Mouse (Mus musculus) gastrocnemius, adult 18-20 months (tissue): ENCODE data around the gene Rab3gap2. TPM values are rescaled to one million over a fixed set of nuclear protein-coding genes. Genes with fewer than 3 reads are reported as not detected.
A peak's percentile ranks its signal among the peaks of the same experiment; 100 is the strongest.

ENCODE experiments used
- DNase-seq: peaks from one replicate; pipeline ENCODE4 v3.0.0; 2021; ENCODE audit warnings: low spot score
- long read RNA-seq, 2 experiments: library from polyadenylated mRNA; stranded (forward); transcript quantifications; one replicate each; pipeline ENCODE4 v2.0.0; 2021
- total RNA-seq, 2 experiments: library from RNA; stranded (reverse); gene quantifications; 2 replicates each; pipeline ENCODE4 v1.2.3; 2021

The Rab3gap2 gene
- 10 to 100 TPM; 17.6 to 17.8 TPM for total RNA-seq
- long read RNA-seq, experiment 1, full-length matches to known transcripts = 15 of 18 reads
- long read RNA-seq, experiment 1, partial matches to known transcripts = 0 of 18 reads
- long read RNA-seq, experiment 1, other reads (novel, unspliced or antisense) = 3 of 18 reads
- long read RNA-seq, experiment 2, full-length matches to known transcripts = 8 of 14 reads
- long read RNA-seq, experiment 2, partial matches to known transcripts = 6 of 14 reads
- long read RNA-seq, experiment 2, other reads (novel, unspliced or antisense) = 0 of 14 reads

DNA sequence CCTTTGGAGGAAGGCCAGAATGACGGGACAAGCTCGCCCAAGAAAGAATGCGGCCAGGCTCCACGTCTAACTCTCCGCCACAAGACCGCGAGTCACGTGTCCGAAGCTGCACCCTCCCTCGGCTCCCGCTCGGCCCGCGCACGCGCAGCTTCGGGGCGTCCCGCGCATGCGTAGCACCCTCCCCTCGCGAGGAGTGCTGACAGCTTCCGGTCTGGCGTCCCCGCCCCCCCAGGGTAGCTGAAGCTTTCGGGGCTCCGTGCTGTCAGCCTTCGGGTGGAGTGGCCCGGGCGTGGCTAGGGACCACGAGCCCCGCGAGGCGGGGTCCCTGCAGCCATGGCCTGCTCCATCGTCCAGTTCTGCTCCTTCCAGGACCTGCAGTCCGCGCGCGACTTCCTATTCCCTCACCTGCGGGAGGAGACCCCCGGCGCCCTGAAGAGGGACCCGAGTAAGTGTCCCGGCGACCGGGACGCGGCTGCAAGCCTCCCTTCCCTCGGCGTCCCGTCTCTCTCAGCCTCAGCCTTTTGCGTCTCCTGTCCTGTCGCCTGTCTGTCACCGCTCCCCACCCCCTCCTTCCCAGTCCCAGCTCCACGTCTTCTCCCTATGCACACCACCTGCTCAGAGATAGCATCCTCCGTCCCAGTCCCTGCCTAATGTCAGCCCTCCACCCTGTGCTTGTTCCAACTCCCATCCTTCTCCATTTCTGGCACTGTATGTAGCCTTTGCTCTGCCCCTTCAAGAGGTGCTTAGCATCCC lies at the start of gene Rab3gap2:
Rab3gap2 (plus strand) TSS at position 209 of the 753 bp plus-strand sequence.
- peak; percentile 100 for DNase-seq

DNA sequence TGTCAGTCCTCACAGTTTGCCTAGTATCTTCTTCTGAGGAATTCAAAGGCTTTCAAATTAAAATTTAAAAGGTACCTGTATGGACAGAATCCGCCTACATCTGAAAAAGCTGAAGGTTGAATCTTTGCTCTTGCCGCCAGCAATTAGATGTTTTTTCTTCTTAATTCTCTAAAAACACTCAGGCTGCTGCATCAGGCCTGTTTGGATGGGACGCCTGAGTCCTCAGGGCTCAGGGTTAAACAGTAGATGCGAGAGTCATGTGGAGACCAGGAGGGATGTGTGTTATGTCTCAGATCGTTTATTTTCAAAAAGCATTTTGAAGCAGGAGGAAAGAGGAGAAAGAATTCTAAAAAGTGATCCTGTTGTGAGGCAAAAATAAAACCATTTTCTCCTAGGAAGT lies 30.3 kb upstream of the Rab3gap2 start:
- no peak for DNase-seq

DNA sequence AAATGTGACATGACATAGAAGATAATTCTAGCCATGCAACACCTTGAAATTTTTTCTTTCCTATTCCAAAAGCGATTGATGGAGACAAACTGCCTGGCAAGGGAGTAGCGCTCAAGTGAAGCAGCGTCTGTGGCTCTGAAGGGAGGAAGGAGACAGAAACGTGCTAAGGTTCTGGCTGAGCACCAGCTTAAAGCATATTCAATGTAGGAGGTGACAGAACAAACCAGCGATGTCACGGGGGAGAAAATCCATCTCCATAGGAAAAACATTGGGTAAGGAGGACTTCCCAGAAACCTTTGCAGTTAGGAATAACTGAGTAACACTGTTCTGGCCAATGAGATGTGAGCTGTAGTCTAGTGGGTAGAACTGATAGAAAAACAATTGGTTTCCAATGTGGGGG lies 26.1 kb upstream of the Rab3gap2 start:
- no peak for DNase-seq

DNA sequence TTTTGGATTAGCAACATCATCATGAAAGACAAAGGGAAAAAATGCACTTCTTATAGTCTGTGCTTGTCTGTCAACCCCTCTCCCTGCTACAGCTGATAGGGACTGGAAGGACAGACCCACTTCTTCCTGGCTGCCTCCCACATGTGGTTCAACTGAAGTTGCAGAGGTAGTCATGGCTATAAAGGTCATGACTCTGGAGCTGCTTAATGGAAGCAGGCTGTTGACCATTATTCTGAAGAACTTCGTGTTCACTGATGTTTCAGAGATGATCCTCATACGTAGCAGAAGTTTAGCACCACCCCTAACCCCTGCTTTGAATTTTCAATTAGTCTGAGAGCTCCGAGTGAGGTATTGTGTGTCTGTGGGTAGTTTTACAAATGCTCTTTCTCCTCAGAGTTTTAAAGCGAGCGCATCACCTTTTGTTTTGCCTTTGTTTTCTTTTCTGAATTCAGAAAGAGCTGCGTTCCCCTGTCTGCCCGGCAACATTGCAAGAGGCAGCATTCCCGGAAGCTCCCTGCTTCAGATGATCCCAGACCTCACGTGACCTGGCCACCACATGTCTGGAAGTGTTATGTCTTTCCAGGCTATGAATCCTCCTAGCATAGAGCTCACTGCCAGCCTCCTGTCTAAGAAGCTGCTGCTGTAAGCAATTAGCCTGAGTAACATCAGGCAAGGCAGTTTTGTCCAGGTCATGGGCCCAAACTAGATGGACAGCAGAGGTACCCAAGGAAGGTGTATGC lies 20.2 kb upstream of the Rab3gap2 start:
- DNase-seq = peak; percentile 12

DNA sequence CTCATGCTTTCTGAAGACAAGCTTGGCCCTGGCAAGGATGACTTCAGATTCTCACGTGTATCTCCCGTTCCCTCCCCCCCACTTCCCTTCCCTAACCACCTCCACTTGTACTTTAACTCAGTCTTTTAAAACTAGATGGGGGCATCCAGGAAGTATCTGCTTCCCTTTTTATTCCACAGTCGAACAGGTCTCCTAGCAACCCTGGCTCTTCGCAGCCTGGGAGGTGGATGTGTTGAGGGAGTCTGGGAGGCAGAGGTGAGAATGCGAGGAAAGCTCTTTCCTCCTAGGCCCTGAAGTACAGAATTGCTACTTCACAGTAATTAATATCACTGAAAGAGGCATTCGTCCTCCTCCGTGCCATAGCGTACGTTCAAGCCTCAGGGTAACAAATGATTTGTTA lies 18.4 kb upstream of the Rab3gap2 start:
- DNase-seq = no peak

DNA sequence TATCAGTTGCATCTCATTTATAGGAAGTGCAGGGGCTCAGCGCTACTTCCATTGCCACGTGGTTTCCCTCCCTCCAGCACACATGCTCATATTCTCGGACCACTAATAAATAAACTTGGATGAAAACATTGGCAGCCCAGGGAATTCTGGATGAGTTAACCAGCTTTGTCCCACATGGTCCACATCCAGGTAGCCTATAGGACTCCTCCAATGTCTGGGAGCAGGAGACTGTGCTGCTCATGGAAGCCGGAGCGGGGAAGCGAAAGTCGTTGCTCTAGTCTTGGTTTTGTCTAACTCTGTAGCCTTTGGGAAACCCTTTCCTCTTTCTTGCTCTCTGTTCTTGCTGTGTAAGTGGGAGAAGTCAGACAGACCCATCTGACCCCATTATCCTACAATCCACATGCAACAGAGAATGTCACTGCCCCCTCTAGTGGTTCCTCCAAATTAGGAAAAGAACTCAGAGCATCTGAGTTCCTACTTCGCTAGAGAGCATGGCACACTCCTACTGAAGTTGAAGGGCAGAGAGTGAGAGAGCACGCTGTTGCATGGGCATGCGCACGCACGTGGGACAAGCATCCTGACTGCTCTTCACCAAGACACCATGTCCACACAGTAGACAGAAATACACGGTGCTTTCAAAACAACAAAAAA lies 16.7 kb upstream of the Rab3gap2 start:
- peak; percentile 14 for DNase-seq

DNA sequence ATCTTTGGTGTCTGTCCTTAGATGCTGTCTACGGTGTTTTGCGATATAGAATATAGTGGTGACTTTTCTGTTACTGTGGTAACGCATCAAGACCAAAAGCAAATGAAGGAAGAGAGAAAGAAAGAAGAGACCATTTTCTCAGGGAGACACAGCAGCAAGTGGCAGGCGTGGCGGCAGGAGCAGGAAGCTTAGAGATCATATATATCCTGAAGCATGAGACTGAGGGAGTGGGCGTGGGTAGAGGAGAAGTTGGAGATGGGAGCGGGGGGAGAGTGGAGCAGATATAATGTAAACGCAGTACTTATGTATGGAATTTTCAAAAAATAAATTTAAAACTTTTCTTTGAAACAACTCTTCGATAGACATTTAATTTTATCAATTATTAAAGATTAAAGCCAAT lies 14.0 kb upstream of the Rab3gap2 start:
- DNase-seq = no peak

DNA sequence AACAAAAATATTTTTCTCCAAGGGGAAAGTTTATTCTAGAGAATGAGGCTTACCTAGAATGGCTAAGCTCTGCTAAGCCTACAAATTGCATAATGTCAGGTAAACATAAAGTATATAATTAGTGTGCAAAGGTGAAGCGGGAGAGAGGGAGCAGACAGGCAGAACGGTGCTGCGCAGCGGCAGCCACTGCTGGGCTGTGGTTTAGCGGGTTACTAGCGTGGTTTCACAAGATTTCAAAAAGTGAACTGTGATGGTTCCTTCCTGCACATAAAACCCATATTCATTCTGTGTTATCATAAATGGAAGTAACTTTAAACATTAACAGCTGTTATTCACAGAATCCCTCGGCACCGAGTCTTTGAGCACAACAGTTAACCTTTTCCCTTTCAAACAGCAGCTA lies 11.8 kb upstream of the Rab3gap2 start:
- DNase-seq = no peak

DNA sequence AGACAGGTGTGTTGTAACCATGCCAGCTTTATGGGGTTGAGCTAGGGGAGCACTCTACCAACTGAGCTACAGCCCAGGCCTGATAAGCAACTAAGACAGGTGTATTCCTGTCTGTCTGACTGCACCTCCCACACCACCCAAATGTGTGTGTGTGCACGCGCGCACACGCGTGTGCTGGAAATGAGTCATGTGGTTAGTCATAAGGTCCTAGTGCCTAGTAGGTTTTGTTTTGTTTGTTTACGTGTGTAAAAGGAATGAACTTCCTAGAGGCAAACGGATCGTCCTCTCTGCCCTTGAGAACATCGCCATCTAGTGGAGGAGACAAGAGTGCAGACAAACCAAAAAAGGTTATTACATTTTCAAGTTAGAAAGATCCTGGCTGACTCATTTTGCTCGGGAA lies 10.4 kb upstream of the Rab3gap2 start:
- DNase-seq = peak; percentile 33

DNA sequence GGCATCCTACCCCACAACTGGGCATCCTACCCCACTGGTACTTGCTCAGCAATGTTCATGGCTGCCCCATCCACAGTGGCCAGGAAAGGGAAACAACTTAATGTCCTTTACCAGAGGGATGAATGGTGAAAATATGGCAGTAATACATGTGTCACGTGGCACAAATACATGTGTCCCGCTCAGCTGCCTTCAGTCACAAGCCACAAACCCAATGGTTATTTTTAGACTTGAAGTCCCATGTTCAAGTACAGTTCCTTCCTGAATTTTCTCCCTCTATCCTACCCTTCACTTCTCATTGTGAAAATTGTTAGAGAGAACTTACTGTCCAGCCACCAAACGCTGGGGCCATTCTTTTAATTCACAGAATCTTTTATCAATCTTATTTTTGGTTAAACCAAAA lies 7.6 kb upstream of the Rab3gap2 start:
- no peak for DNase-seq

DNA sequence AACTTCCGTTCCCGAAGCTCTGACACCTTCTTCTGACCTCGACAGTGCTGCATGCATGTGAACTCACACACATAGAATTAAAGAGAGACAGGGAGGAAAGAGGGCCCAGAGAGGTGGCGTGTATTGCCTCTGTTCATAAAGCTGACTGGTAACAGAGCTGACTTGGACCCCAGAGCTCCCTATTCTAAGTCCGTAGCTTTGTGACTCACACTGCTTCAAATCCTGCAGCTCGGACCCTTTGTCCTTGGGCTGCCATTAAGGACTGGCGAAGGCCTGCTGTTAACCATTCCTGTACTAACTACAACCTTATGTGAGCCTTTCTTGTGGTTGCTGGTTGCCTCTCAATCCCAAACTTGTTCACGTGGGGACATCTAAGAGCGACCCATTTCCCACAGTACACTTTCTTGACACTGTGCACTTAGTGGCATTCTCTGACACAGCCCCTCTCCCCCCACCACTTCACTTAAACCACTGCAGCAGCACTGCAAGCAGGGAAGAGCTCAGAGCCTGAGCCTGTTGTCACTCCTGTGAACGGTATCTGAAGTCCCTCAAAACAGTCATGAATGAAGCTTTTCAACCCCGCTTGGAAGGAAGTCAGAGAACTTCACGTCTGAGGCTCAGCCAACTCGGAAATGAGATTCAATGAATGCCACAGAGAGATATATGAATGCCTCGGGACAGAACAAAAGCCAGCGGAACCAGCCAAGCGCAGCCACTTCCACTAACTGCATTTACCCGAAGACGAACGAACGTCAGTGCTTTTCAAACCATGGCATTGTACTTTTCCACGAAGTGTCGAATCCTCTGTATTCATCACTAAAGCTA lies 3.1 kb upstream of the Rab3gap2 start:
- DNase-seq = no peak

DNA sequence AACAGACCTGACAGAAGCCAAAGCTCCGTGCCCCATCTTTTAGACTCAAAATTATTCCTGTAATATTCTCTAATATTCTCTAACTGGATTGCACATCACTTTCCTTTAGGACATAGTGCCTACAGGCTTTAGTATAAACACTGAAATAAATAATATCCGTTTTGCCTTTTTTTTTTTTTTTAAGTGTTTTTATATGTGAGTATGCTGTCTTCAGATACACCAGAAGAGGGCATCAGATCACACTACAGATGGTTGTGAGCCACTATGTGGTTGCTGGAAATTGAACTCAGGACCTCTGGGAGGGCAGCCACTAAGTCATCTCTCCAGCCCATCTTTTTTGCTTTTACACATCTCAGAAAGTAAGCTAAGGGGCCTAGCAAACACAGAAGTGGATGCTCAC lies 1.9 kb upstream of the Rab3gap2 start:
- DNase-seq = no peak

DNA sequence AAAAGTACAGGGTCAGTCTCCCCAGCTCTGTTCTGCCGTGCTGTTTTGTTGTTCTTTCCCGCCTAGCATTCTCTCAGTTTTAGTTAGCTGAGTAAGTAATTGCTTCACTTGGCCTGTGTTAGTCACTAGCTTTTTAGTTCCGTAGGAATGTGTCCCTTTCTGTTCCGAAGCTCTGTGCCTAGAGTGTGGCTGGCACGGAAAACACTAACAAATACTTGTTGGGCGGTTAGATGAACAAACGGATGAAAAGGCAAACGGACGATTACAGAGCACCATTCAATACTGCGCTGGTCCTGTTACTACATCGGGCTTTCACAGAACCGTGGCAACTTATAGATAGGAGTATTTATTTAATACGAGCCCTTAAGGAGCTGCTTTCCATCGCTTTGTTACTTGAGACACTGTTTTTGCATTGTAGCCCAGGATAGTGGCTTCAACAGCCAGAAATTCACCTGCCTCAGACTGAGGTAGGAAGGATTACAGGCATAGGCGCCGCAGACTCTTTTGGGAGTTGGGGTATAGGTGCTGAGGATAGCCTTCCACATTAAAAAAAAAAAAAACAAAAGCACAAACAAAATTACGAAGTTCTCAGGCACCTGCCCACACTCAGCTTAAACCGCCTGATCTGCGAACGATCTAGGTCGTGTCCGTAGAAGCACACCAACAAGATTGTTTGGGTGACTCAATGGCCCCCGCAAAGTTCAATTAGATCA lies 565 bp upstream of the Rab3gap2 start:
- peak; percentile 34 for DNase-seq

DNA sequence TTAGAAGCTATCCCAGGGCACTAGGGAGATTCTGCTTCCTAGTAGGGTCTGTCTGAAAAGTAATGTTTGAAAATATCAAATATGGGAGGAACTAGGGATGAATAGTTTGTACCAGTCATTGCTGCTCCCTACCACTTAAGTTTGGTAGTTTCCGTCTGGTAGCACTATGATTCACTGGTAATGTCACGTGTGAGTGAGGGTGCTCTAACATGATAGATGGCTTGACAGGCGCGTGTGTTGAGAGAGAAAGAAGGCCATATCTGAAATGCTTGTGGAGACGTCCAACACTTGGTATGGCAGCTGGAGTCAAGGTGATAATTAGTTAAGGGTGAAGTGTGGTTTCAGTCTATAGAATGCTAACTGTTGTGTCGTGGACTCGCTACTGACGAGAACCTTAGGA lies 1.2 kb downstream of the Rab3gap2 start:
- no peak for DNase-seq

DNA sequence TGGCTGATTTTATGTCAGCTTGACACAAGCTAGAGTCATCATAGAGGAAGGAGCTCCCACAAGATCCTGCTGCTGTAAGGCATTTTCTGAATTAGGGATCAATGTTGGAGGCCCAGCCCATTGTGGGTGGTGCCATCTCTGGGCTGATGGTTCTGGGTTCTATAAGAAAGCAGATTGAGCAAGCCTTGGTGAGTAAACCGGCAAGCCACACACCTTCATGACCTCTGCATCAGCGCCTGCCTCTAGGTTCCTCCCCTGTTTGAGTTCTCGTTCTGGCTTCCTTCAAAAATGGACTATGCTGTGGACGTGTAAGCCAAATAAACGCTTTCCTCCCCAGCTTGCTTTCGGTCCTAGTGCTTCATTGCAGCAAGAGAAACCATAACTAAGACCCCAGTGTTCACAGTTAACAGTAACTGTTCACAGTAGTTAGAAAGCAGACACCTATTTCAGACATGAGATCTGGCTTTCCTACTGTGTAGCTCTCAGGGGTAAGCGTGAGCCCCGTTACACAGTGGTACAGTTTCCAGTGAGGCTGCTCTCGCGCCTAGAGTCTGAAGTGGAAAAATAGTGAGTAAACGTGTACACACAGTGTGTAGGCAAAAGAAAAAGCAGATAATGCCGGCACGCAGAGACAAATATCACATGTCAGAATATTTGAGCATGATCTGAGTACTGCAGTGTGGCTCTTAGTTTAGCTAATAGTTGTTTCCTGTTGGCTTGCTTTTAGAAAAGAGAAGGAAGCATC lies 4.1 kb downstream of the Rab3gap2 start:
- DNase-seq = no peak

DNA sequence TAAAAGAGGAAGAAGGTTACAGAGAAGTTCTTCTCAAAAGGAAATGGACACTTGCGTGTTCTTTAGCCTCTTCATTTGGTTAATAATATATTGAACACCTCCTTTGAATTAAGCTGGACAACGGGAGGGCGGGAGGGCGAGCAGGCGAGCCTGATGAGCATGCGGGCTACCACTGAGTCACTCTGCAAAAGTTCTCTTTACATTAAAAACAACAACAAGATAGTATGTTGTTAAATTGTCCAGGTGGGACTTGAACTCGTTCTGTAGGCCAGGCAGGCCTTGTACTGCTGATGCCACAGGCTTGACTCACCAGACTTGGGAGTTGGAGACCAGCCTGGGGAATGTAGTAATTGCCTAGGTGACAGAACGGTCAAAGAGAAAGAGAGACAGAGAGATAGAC lies 4.8 kb downstream of the Rab3gap2 start:
- DNase-seq = no peak

DNA sequence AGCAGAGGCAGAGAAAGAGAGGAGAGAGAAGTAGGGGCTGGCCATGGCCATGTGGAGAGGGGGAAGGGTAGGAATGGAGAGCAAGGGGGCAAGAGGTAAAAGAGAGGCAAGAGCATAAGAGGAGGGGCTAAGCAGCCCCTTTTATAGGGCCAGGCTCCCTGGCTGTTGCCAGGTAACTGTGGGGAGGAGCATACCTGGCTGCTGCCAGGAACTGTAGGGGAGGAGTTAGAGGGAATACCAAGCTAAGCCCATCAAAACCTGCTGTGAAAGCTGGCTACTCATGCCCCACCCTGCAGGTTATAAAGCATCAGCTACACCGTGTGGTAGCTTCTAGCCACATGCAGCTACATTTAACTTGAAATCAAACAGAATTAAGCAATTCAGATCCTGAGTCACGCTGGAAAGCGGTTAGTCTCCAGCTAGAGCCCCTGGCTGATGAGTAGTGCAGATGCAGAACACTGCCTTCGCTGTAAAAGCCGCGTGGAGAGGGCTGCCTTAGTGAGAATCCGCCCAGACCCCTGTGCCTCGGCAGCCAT lies 5.8 kb downstream of the Rab3gap2 start:
- no peak for DNase-seq

DNA sequence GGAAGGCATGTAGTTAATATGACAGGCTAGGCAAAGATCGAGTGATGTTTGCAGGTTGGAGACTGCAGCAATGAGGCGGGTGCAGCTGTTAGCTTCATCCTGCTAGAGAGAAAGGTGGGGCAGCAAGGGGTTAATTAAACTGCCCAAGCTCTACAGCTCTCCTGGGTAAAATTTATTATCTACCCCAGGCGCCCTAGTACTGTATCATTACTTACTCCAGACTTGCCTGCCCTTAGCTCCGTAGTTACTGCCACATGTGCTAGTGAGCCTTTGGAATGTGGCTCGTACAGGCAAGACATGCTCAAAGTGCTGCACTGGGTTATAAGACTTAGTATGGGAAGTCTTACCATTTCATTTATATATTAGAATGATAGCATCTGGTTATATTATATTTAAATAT lies 12.4 kb downstream of the Rab3gap2 start:
- no peak for DNase-seq

DNA sequence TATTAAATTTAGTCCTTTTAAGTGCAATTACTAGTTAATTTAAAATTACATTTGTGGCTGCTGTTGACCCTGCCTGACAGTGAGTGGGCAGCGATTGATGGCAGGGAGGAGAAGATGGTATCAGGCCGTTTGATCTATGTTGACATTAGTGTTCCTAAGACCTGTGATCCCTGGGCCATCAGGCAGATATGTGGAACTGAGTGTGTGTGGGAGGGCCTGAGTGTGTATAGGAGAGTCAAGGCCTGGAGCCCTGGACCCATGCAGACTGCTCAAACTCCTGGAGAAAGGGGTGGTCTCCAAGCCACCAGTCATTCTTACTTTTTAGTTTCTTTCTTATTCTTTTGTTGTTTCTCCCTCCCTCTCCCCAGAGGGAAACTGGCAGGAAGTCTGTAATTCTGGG lies 12.8 kb downstream of the Rab3gap2 start:
- DNase-seq = no peak
